Mouse (Mus musculus) gastrocnemius, postnatal 25 days (tissue): ENCODE results near the gene Rasgrp2. TPM values are rescaled to one million over a fixed set of nuclear protein-coding genes. Genes with fewer than 3 reads are reported as not detected.

Experiments
- DNase-seq: peaks from one replicate; pipeline ENCODE4 v3.0.0; 2022
- total RNA-seq, 2 experiments: library from RNA; stranded (reverse); gene quantifications; 1 replicate in 1 of 2; 2 replicates in 1 of 2; pipeline ENCODE4 v1.2.3; 2021

The Rasgrp2 gene
- total RNA-seq, 2 experiments from 2014 or later = 16.2 to 16.4 TPM

DNA sequence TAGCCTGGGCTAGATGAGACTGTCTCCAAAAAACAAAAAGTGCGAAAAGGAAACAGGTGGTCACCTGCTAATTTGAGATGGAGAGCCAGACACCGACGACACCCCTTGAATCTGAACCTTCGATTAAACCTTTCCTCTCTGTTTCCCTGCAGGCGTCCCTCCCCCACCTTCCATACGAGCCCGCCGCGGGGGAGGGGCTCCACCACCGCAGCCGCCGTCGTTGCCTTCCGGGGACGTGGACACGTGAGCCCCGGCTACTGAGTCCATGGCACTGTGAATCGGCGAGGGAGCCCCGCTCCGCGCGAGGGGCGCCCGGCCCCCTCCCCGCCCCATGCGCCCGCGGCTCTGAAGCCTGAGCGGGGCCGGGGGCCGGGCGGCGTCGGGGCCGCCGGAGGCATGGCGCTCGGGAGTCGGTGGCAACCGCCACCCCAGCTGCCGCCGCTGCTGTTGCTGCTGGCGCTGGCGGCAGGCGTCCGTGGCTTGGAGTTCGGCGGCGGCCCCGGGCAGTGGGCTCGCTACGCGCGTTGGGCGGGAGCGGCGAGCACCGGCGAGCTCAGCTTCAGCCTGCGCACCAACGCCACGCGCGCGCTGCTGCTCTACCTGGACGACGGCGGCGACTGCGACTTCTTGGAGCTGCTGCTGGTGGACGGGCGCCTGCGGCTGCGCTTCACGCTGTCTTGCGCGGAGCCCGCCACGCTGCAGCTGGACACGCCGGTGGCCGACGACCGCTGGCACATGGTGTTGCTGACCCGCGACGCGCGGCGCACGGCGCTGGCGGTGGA lies 28.7 kb downstream of the Rasgrp2 start:
- no peak for DNase-seq

- no peak for DNase-seq
Observed at GRCm38 (mm10) chr19:6428501-6429200, 29.5 kb downstream of the Rasgrp2 start.

- DNase-seq = no peak
Observed at GRCm38 (mm10) chr19:6443016-6443415, 43.9 kb downstream of the Rasgrp2 start.

DNA sequence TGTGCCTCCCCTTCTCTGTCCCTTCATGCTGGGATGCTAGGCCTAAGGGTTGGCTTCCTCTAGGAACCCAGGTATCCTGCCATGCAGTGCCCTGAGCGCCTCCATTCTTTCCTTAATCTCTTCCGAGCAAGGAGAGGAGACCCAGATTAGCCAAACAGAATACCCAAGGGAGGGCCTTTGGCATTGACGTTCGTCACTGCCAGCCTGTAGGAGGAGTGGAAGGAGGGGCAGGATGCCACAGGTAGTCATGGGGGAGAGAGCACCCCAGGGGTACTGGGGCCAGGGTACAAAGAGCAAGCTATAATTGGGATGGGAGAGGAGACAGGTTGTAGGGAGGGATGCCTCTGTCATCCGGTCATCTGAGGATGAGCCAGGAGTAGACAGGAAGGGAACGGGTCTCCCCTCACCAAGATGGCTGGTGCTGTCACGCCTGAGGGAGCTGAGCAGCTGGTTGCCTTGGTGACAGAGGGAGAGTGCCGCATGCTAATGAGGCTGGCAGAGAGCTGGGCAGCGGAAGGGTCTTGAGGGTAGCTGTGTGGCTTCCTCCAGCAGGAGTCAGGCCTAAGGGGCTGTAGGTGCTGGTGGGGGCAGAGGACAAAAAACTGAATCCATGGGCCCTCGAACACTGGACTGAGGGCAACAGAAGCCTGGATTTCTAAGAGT lies 46.8 kb downstream of the Rasgrp2 start:
- DNase-seq = no peak

GRCm38 (mm10) chr19:6446736-6447437 lies 47.7 kb downstream of the Rasgrp2 start:
- DNase-seq = no peak

DNA sequence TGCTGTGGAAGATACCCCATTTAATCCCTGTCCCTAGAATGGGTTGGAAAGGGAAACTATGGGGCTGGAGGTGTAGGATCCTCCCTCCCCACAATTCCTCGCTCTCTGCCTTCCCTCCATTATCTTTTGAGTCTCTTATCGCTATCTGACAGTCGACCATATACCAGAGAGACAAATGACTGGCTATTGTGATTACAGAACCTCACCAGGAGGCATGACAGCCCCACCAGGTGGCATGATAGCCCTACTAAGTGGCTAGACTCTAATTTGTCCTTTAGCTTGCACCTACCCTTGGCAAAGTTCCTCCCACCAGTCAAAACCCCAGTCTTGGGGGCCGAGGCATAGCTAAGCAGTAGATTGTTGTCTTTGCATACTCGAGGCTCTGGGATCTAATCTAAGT lies 49.6 kb downstream of the Rasgrp2 start:
- DNase-seq = no peak

DNA sequence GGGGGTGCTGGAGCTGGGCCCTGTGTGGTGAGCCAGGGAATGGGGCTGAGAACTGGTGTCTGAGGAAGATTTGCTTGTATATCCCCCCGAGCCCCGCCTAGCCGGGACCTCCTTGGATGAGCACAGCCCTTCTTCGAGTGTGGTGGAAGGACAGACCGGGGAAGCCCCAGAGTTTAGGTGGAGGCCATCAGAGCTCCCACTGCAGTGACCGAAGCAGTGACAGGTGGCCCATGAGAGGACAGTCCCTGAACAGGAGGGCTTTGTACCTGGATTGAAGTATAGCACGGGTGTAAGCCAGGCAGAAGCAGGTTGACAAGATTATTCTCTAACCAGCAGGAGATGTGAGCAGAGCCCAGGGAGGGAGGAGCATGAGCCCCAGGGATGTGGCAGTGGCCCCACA lies 50.7 kb downstream of the Rasgrp2 start:
- no peak for DNase-seq

GRCm38 (mm10) chr19:6452030-6452494 lies 52.9 kb downstream of the Rasgrp2 start:
- peak; percentile 88 for DNase-seq

- DNase-seq = no peak
Observed at GRCm38 (mm10) chr19:6452672-6453310, 53.7 kb downstream of the Rasgrp2 start.

- peak; percentile 74 for DNase-seq
Observed at GRCm38 (mm10) chr19:6453349-6453748, 54.2 kb downstream of the Rasgrp2 start.

GRCm38 (mm10) chr19:6454041-6454720 lies 55.0 kb downstream of the Rasgrp2 start:
- DNase-seq = no peak

DNA sequence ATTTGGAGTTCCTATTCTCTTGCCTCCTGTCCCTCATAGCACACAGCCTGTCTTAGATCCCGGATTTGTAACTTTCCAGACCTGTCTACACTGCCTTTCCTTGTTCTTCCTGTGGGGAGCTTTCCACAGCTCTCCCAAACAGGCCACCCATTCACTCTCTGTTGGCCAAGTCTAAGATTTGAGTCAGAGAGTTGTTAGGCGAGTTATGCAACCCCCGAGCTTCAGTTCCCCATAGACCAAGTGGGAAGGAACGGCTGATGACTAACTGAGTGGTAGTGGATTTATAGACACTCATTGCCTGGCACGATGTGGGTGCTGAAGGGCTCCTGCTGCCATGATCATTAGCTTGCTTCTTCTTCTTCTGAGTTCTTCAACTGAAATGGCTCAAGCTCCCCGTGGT lies 60.4 kb downstream of the Rasgrp2 start:
- DNase-seq = no peak

DNA sequence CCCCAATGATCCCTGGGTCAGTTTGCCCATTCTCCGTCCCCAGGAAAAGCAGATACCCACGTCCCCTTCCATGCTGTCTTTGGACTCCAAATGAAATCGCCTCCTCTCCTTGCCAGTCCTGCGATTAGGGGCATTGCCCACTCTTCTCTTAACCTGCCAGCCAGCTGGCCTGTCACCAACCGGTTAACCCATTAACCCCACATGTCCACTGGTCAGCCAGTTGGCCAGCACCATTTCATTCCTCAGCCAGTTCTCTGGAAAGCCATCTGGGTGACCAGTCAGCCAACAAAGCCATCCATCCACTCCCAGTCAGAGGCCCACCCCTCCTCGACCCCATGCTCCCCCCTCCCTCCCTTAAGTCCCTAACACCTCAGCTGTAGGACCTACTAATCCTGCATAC lies 63.7 kb downstream of the Rasgrp2 start:
- no peak for DNase-seq

- DNase-seq = no peak
Observed at GRCm38 (mm10) chr19:6464306-6465071, 65.3 kb downstream of the Rasgrp2 start.

Other genes with a start within 250 kb of the Rasgrp2 start
- gene Majin, start 215.0 kb upstream of the Rasgrp2 start, total RNA-seq = not detected
- not detected for gene Gpha2, start 173.0 kb upstream of the Rasgrp2 start, total RNA-seq
- gene Ppp2r5b, start 163.5 kb upstream of the Rasgrp2 start, total RNA-seq = 10 to 100 TPM; 28.8 to 32.5 TPM
- gene Atg2a, start 157.7 kb upstream of the Rasgrp2 start, total RNA-seq = 10 to 100 TPM; 15.3 to 16.7 TPM
- 10 to 100 TPM; 33.1 to 34.3 TPM for gene Ehd1, start 122.6 kb upstream of the Rasgrp2 start, total RNA-seq
- gene Cdc42bpg, start 92.9 kb upstream of the Rasgrp2 start, total RNA-seq = 1 to 10 TPM; 4.0 to 5.1 TPM
- gene Men1, start 64.4 kb upstream of the Rasgrp2 start, total RNA-seq = 1 to 10 TPM; 5.0 to 7.0 TPM
- 10 to 100 TPM in 1 of 2 experiments, 1 to 10 TPM in 1; 9.2 to 14.6 TPM for gene Map4k2, start 58.2 kb upstream of the Rasgrp2 start, total RNA-seq
- gene Sf1, start 35.6 kb upstream of the Rasgrp2 start, total RNA-seq = 10 to 100 TPM; 65.5 to 75.2 TPM
- gene Pygm, start 14.9 kb upstream of the Rasgrp2 start, total RNA-seq = 1,000 to 10,000 TPM; 5,552 to 6,904 TPM
- 1 to 10 TPM in 1 of 2 experiments, under 1 TPM in 1; 0.91 to 1.4 TPM for gene Nrxn2, start 19.4 kb downstream of the Rasgrp2 start, total RNA-seq
- gene Slc22a12, start 143.7 kb downstream of the Rasgrp2 start, total RNA-seq = not detected